Mouse (Mus musculus) liver, embryonic 14.5 days (tissue): Measurements from ENCODE around the gene Top2a. TPM values are rescaled to one million over a fixed set of nuclear protein-coding genes. Genes with fewer than 3 reads are reported as not detected.
A peak's percentile ranks its signal among the peaks of the same experiment; 100 is the strongest.

Experiments
- ATAC-seq: fragments of 200-750 bp; cut with Nextera tagmentation; 2 replicates; pipeline ENCODE4 v1.8.0; 2017; ENCODE audit warnings: moderate number of reproducible peaks, mild to moderate bottlenecking, moderate library complexity; ENCODE audit not compliant: insufficient read depth
- DNase-seq, 3 experiments: peaks; one replicate each; pipeline ENCODE4 v3.0.0-alpha.2; 2012 to 2013; ENCODE audit warnings: low read depth in 3 of 3, low spot score in 3 of 3
- H3K27ac ChIP-seq: fragments of 300-500 bp; sonication (generic); 2 replicates; pipeline ENCODE4 v1.5.1; 2014; ENCODE audit warnings: moderate library complexity, mild to moderate bottlenecking, control low read depth, inconsistent platforms
- H3K27me3 ChIP-seq: fragments of 300-500 bp; sonication (generic); 2 replicates; pipeline ENCODE4 v1.6.1; 2014; ENCODE audit warnings: mild to moderate bottlenecking, low read length, moderate library complexity; ENCODE audit not compliant: control insufficient read depth, insufficient read depth
- H3K36me3 ChIP-seq: fragments of 300-500 bp; sonication (generic); replicated peaks from 2 replicates; pipeline ENCODE4 v1.6.1; 2014; ENCODE audit warnings: low read depth; ENCODE audit not compliant: control insufficient read depth, insufficient read depth
- H3K4me1 ChIP-seq, 2 experiments: fragments of 200-500 bp in 1 of 2; fragments of 300-500 bp in 1 of 2; sonication (generic) in 1 of 2; replicated peaks; 2 replicates each; pipeline ENCODE4 v1.6.1; 2012 to 2014; ENCODE audit warnings: antibody characterized with exemption in 1 of 2, inconsistent platforms in 1 of 2, low read length in 1 of 2; ENCODE audit not compliant: control insufficient read depth in 2 of 2, insufficient read depth in 2 of 2
- H3K4me2 ChIP-seq: fragments of 300-500 bp; sonication (generic); 2 replicates; pipeline ENCODE4 v1.6.1; 2014; ENCODE audit warnings: low read depth, mild to moderate bottlenecking, control low read depth, moderate library complexity
- H3K4me3 ChIP-seq, 2 experiments: fragments of 200-500 bp in 1 of 2; fragments of 300-500 bp in 1 of 2; sonication (generic) in 1 of 2; 2 replicates each; pipeline ENCODE4 v1.5.1; 2012 to 2014; ENCODE audit warnings: low read depth in 2 of 2, low read length in 2 of 2, mild to moderate bottlenecking in 2 of 2, control low read depth in 1 of 2, inconsistent platforms in 1 of 2, moderate library complexity in 1 of 2; ENCODE audit not compliant: insufficient read depth in 1 of 2
- H3K9ac ChIP-seq: fragments of 300-500 bp; sonication (generic); replicated peaks from 2 replicates; pipeline ENCODE4 v1.6.1; 2014; ENCODE audit warnings: mild to moderate bottlenecking, control low read depth, moderate library complexity
- H3K9me3 ChIP-seq: fragments of 300-500 bp; sonication (generic); 2 replicates; pipeline ENCODE4 v1.6.1; 2016; ENCODE audit warnings: low read length, mixed read lengths; ENCODE audit not compliant: control insufficient read depth
- CTCF ChIP-seq: IDR thresholded peaks from 2 replicates; pipeline ENCODE4 v1.5.1; 2016; ENCODE audit warnings: antibody characterized with exemption, low read depth, control low read depth
- EP300 ChIP-seq: IDR thresholded peaks from 2 replicates; pipeline ENCODE4 v1.6.1; 2016; ENCODE audit warnings: antibody characterized with exemption, low read depth
- WGBS: fragments of 180-500 bp; shearing (Covaris S2); extraction: QIAGEN DNeasy Blood & Tissue Kit; methylation state at CpG from one replicate; pipeline ENCODE4 v1.1.7; 2014; ENCODE audit not compliant: insufficient replicate concordance; 5-methylcytosine and 5-hydroxymethylcytosine counted together
- polyA plus RNA-seq, 2 experiments: library from polyadenylated mRNA; depleted of rRNA in 1 of 2; stranded (reverse) in 1 of 2; unstranded in 1 of 2; fragments of >200 nt; fragmentation: Nextera tagmentation in 1 of 2; extraction: Ambion mirVana in 1 of 2; gene quantifications; 2 replicates each; pipeline versions ENCODE4 v1.2.1 to v1.2.3; 2012 to 2014

Gene Top2a
- polyA plus RNA-seq, 2 experiments = 108 to 197 TPM

DNA sequence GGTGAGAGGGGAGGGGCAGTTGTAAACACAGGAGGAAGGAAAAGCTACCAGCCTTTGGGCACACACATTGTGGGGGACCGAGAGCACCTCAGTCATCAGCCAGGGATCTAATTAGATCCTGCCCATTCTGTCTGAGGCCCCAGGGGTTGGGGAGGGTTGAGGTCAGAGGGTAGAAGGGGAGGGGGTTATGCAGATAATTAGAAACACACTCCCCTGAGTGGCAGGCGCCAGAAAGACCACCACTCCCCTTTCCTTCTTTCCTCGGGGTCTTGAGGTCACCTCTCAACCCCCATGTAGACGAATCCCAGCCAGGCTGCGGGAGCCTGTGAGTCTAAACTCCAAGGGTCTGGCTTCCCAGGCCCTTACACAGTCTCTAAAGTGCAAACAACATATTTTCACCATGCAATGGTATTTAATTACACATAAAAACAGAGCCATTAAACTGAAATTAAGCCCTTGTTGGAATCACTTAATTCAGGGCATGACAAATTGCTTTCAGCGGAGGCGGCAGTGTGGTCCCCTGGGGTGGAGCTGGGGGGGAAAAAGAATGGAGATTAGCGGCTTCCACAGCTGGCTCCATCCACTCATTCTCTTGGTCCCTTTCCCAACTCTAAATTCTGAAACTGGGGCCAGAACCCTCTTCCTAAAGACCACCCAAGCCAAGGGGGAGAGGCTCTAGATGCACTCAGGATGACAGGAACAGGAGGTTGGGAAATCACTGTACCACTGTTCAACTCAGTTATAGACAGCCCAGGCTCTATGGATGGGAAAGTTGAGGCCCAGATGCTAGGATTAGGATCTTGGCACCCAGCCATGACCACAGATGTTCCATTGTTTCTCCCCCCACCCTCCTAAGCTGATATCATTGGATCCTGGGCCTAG is 31.8 kb upstream of the Top2a start:
- H3K27ac ChIP-seq = no peak overlapping the region
- TF ChIP-seq CTCF = no peak
- TF ChIP-seq EP300 = no peak
- no peak overlapping the region for H3K9ac ChIP-seq

GRCm38 (mm10) chr11:99055143-99055542 is 31.2 kb upstream of the Top2a start:
- H3K9me3 ChIP-seq = no peaks in the 10 kb centered on the region
- H3K27ac ChIP-seq = no peak overlapping the region
- no peaks in the 10 kb centered on the region for H3K27me3 ChIP-seq
- H3K4me3 ChIP-seq = no peak overlapping the region
- H3K9ac ChIP-seq = no peak overlapping the region
- H3K4me2 ChIP-seq = no peak overlapping the region
- ATAC-seq (no peak), DNase-seq (no peak)
- H3K4me1 ChIP-seq = no peaks in the 10 kb centered on the region
- 43% methylated on average over 4 of the region's 4 CpGs for WGBS
- H3K36me3 ChIP-seq = no peaks in the 10 kb centered on the region
- TF ChIP-seq EP300 (no peak), CTCF (no peak)

More for the DNA sequence above, 31.8 kb upstream of the Top2a start:
- ATAC-seq (no peak), DNase-seq (no peak)
- H3K9me3 ChIP-seq = no peaks in the 10 kb centered on the region
- no peaks in the 10 kb centered on the region for H3K4me1 ChIP-seq
- H3K4me3 ChIP-seq = no peak overlapping the region
- no peaks in the 10 kb centered on the region for H3K27me3 ChIP-seq
- WGBS = 36% methylated on average over 8 of the region's 8 CpGs
- no peak overlapping the region for H3K4me2 ChIP-seq
- H3K36me3 ChIP-seq = no peaks in the 10 kb centered on the region

DNA sequence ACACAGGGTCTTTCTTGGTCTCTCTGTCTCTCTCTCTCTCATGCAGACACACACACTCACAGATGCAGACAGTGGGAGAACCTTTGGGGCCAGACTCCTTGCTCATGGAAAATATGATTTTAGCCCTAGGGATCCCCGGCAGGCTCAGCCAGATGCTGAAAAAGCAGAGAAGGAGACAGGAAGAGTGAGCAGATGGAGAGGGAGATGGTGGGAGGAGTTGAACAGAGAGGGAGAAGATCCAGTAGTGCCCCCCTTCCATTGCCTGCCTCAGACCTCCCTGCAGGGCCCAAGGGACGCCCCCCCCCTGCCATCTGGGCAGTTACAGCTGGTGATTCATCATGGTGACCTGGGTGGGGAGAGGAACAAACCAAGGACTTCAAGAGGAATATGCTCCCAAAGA is 23.7 kb upstream of the Top2a start:
- TF ChIP-seq EP300 = no peak
- TF ChIP-seq CTCF = no peak
- Histone ChIP-seq H3K4me3 (no peak overlapping the region), H3K27ac (no peak overlapping the region), H3K9ac (no peak overlapping the region), H3K4me2 (no peak overlapping the region), H3K9me3 (no peaks in the 10 kb centered on the region), H3K27me3 (peaks cover 4% of the 10 kb centered on the region), H3K4me1 (peaks cover 0 to 11% of the 10 kb centered on the region in 2 experiments; a peak in 2 of 4 replicates), H3K36me3 (no peaks in the 10 kb centered on the region; the same call in 1 of the 2 replicates)
- WGBS = 65% methylated on average over 2 of the region's 2 CpGs
- no peak for DNase-seq
- ATAC-seq = no peak

DNA sequence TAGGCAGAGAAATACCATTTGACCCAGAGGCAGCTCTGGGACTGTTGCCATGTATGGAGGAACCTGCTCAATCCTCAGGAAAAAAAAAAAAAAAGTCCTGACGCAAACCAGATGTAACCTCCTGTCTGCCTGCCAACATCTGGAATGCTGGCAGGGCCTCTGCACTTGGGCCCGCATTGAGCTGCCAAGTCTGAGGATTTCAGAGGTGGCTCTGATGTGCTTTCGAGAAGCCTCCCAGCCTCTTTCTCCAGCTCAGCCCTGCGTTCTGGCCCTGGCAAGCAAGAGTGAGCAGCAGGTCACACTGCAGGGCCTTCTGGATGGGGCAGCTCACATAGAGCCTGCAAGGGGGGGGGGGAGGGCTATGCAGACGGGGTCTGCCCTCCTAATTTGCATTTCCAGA is 23.1 kb upstream of the Top2a start:
- ATAC-seq = no peak
- Histone ChIP-seq H3K27ac (no peak overlapping the region), H3K9ac (no peak overlapping the region)

GRCm38 (mm10) chr11:99045159-99045889 is 21.3 kb upstream of the Top2a start:
- H3K27me3 ChIP-seq = peaks cover 27% of the 10 kb centered on the region
- no peaks in the 10 kb centered on the region for H3K9me3 ChIP-seq
- H3K4me1 ChIP-seq = peaks cover 0 to 14% of the 10 kb centered on the region in 2 experiments; a peak in 2 of 4 replicates
- H3K4me2 ChIP-seq = peak overlapping the region; percentile 11
- no peaks in the 10 kb centered on the region; the same call in 1 of the 2 replicates for H3K36me3 ChIP-seq
- ATAC-seq (peak; percentile 66), DNase-seq (peak in 2 of 3 experiments; percentile 37 to 41)
- H3K9ac ChIP-seq = no peak overlapping the region
- WGBS = 66% methylated on average over 12 of the region's 12 CpGs
- TF ChIP-seq CTCF = no peak
- no peak for TF ChIP-seq EP300
- no peak overlapping the region for H3K27ac ChIP-seq
- H3K4me3 ChIP-seq = no peak overlapping the region

More for the DNA sequence above, 23.1 kb upstream of the Top2a start:
- Histone ChIP-seq H3K4me3 (no peak overlapping the region), H3K4me2 (no peak overlapping the region), H3K4me1 (peaks cover 0 to 12% of the 10 kb centered on the region in 2 experiments; a peak in 2 of 4 replicates), H3K9me3 (no peaks in the 10 kb centered on the region), H3K27me3 (peaks cover 9% of the 10 kb centered on the region), H3K36me3 (no peaks in the 10 kb centered on the region; the same call in 1 of the 2 replicates)
- no peak for TF ChIP-seq EP300
- TF ChIP-seq CTCF = no peak
- DNase-seq = no peak
- WGBS = 59% methylated on average over 5 of the region's 5 CpGs
